Mouse (Mus musculus) lung, postnatal 4 days (tissue): ENCODE measurements at regions not wholly inside any gene's neighbourhood (a gene's known extent, or its start where the extent isn't known, plus 50 kb on each side); places are given as distances from the start of the nearest gene placed in this dataset.

Experiments
- DNase-seq, 2 experiments: peaks; one replicate each; pipeline ENCODE4 v3.0.0; 2021

GRCm38 (mm10) chr3:121902246-121902645, 50.1 kb upstream of the Arhgap29 start:
- no peak for DNase-seq

GRCm38 (mm10) chr3:121900429-121900844, 51.9 kb upstream of the Arhgap29 start:
- peak; percentile 38 to 59 for DNase-seq

DNA sequence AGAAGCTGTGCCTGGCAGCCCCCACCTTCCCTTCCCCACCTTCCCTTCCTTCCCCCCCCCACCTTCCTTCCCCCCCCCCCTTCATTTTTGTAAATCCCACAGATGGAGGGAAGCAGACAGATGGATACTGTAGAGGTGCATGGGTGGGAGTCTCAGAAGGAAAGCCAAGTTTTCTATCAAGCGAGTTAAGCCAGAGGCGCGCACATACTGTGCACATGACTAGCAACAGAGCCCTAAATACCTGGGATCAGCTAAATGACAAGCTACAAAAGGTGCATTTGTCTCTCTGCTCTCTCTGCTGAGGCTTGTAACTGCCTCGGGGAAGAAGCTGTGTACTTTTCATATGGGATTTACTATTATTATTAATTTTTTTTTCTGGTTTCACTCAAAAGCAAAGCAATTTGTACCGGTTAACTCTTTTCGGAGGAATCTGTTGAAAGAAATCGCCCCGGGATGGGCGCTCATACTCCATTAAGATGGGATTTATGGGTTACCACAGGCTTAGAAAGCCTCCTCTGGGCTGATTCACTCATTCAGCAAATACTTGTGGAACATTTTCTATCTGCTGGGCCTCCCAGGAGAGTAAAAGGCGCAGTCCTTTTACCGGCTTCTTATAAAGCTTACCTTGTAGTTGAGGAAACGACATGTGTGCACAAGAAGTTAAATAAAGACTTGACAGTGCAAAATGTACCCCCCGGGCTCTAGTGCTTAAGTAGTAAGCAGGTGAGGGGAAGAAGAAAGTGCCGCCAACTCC, 54.3 kb upstream of the Arhgap29 start:
- no peak for DNase-seq

DNA sequence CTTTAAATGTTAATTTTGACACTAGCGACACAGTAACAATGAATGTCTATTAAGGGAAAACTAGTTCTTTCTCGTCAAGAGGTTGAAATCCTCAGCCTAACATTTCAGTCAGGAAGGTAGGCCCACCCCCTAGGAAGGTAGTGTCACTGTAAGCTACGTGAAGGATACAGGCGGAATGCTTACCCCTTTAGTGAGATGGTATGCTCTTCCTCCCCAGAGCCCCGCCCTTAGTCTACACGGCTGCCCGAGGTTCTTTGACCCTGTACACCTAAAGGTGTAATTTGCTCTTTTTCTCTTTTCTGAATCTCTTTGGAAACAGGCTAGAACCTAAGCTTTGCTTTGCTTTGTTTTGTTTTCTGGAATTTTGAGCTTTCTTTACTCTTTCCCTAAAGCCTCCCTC, 58.7 kb upstream of the Arhgap29 start:
- no peak for DNase-seq

DNA sequence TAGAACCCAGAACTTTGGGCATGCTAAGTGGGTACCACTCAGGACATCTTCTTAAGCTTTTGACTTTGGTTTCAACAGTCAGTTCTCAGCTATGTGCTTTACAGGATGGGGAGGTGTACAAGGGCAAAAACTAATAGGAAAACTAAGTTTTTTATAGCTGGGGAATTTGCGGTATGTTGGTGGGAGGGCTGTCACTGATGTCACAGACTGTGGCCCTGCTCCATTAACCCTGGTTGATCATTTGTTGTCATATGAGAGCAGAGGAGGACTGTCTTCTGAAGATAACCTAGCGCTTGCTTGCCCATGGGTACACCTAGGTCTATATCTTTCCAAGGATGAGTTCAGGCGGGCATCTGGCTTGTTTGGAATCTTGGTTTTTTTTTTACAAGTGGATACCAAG, 59.7 kb upstream of the Arhgap29 start:
- DNase-seq: no peak

- peak in 1 of 2 experiments; percentile 29 for DNase-seq
These were observed 61.0 kb upstream of the Arhgap29 start for GRCm38 (mm10) chr3:121891338-121891737.

DNA sequence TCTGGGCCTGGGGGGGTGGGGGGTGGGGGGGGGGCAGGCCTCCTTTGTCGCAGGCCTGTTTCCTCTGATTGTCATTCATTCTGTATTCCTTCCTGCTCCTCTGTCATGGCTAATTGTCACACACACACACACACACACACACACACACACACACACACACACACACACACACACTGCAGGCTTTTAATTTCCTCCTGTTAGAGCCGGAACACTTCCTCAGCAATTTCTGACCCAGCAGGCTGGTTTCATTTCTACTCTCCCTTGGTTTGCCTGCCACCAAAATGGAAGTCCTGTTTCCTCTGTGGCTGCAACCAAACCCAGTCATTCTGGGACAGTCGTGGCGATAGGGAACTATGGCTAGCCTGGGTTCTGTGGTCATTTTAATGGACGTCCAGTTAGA, 61.8 kb upstream of the Arhgap29 start:
- peak; percentile 43 to 56 for DNase-seq

DNA sequence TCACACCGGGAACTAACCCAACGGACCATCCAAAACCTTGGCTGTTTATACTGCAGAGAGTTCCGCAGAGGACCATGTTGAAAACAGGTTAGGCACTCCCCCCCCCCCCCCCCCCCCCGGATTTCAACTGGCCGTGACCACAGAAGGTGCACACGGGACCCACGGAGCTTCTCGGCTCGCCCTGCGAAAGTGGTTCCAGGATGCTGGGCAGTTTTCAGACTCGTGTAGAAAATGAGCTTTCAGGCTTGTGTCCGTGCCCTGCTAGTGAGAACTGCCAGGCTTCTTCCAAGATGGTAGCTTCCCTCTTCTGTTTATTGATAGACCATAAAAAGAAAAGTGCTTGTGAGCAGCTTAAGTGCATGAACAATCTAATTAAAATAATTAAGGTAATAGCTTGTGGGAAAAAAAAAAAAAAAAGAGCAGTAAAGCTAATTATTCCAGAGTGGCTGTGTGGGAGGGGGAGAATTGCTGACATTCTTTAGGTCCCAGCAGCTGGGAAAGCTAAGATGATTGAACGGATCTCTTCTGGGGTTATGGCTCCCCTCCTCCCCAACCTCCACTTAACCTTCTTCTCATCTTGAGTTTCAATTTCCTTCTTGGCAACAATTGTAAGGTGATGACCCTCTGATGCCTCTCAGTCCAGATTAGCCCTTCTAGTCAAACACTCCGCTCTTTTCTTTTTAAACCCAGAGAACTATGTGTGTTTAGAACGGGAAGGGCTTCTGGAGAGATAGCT, 65.3 kb upstream of the Arhgap29 start:
- DNase-seq: no peak

GRCm38 (mm10) chr3:121886309-121886708, 66.0 kb upstream of the Arhgap29 start:
- no peak for DNase-seq

- DNase-seq: peak; percentile 68 to 82
These were observed 66.8 kb upstream of the Arhgap29 start for GRCm38 (mm10) chr3:121885265-121886178.

GRCm38 (mm10) chr3:121884328-121885248, 67.8 kb upstream of the Arhgap29 start:
- DNase-seq: peak; percentile 75 to 91

GRCm38 (mm10) chr3:121880355-121880754, 65.3 kb upstream of the Abcd3 start:
- DNase-seq: no peak

GRCm38 (mm10) chr3:121875072-121875471, 60.0 kb upstream of the Abcd3 start:
- DNase-seq: no peak

DNA sequence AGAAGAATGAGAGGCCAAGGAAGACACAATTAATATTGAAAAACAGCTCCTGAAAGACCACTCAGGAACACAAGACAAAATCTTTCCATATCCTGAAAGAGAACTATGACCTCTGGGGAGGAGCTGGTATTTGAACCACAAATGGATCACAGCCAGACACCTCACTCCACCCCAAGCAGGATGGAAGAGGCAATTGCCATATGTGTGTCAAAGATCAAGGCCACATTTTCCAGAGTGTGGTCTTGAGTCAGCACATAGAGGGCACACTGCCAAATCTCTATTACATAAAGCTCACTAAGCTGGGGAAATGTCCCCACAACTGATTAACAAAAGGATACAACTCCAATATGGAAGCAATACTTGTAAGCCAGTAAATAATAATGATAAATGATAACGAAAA, 59.5 kb upstream of the Abcd3 start:
- DNase-seq: no peak

GRCm38 (mm10) chr3:121873572-121873971, 58.5 kb upstream of the Abcd3 start:
- no peak for DNase-seq

GRCm38 (mm10) chr3:121872685-121873084, 57.6 kb upstream of the Abcd3 start:
- no peak for DNase-seq

- DNase-seq: no peak
These were observed 56.7 kb upstream of the Abcd3 start for GRCm38 (mm10) chr3:121871795-121872194.

DNA sequence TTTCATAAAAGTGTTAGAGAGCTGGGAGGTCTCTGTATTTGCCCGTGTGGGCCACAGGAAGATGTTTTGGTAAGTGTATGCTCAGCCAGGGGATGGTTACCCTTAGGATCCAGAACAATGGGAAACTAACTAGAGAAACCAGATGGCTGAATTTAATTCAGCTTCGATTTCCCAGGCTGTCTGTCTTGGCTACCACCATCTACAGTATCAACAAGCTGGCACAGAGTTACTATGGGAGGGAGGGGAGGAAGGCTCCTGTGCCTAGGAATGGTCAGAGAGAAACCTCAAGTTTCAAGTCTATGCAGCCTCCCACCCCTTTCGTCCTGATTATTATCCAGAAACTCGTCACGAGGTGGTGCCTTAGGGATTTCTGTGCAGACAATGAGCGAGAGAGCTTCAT, 55.6 kb upstream of the Abcd3 start:
- DNase-seq: no peak

GRCm38 (mm10) chr3:121869694-121870093, 54.6 kb upstream of the Abcd3 start:
- DNase-seq: no peak

- no peak for DNase-seq
These were observed 52.2 kb upstream of the Abcd3 start for GRCm38 (mm10) chr3:121867301-121867700.

DNA sequence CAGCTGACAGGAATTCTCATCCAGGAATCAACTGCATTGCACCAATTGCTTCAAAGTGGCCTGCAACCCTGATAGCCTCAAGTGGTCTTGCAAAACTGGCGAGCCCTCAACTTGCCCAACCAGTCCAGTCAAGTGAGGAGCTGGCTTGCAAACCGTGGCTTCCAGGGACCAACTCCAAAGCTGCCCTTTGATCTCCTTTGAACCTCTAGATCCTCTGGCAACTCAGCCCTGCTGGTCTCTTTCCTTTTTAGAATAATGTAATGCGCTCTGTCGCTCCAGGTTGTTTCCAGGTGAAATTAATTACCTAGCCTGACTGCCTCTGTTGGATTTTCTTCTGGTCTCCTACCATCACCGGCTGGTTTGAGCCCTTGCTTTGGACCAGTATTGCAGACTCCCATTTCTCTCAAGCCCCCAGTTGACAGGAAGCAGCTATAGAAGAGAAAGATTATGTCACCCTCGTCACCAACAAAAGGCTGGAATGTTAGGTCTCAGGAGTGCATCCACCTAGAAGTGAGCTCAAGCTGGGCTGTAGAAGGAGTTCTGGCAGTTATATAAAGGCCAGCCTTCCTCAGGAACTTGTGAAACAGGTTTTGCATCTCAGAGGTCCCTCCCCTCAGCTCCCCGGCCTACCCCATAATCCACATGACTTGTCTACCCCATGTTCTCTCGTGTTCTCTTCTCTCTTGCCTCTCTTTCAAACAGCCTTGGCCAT, 49.8 kb upstream of the Abcd3 start:
- DNase-seq: peak; percentile 75 to 85
